8 mouse cellular contexts compared by ENCODE assay signal in the genomic region with DNA sequence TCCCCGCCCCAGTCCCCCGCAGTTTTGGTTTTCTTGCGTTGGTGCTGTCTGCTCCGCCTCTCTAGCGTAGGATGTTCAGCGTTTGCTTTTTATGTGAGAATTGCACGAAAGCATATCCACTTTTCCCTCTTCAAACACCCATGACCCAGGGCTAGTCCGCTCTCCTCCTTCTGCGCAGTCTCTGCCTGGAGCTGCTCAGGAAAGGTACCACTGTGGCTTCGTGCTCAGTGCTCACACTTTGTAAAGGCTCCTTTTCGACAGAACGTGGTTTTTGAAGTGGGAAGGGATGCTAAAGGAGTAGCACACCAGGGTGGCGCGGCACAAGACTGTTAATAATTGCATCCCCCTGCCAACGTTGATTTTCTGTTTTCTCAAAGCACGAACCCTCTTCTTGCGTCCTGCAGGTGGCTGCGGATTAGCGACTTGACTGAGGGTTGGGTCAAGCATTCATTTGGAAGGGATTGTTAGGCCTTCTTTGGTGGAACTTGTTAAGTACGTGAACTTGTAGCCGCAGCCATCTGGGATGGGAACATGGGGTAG. TPM values are rescaled to one million over a fixed set of nuclear protein-coding genes. Genes with fewer than 3 reads are reported as not detected.
DNase-seq lines count a peak whose midpoint lies in the region; ATAC-seq and TF ChIP-seq lines count a peak whose summit lies in the region.

No protein-coding gene starts in this region.

- no peak for DNase-seq in heart, postnatal 25 days (ENCODE audit: low spot score)
- DNase-seq in urinary bladder, postnatal 25 days (ENCODE audit: low spot score): no peak
- DNase-seq in urinary bladder, postnatal 4 days (ENCODE audit: low spot score in 2 of 2): no peak
- no peak for DNase-seq in lung, postnatal 10 days

- H3K4me3 ChIP-seq in heart, embryonic 16.5 days (ENCODE audit: low read length): peak overlapping the region; percentile 89
- H3K4me3 ChIP-seq in bone marrow macrophage, adult 2 months (ENCODE audit: insufficient read depth, low read length): peak overlapping the region; percentile 71
- peak overlapping the region; percentile 61 for H3K4me3 ChIP-seq in hindbrain, embryonic 13.5 days
- H3K4me3 ChIP-seq in midbrain, embryonic 13.5 days (replicated peaks): peak overlapping the region; percentile 61

- no peak; the same call in 1 of the 2 replicates for ATAC-seq in heart, embryonic 16.5 days (replicated peaks; ENCODE audit: extremely low read depth, insufficient read depth, low FRiP score)
- peak; percentile 83; the same call in 1 of the 2 replicates for ATAC-seq in hindbrain, embryonic 13.5 days (ENCODE audit: low FRiP score)
- peak; percentile 87 for ATAC-seq in midbrain, embryonic 13.5 days

- no peaks in the 10 kb centered on the region for H3K9me3 ChIP-seq in heart, embryonic 16.5 days (replicated peaks; ENCODE audit: control insufficient read depth, low read length)
- no peaks in the 10 kb centered on the region for H3K9me3 ChIP-seq in hindbrain, embryonic 13.5 days
- H3K9me3 ChIP-seq in midbrain, embryonic 13.5 days: no peaks in the 10 kb centered on the region

- WGBS in heart, embryonic 16.5 days: under 1% methylated on average over 21 of the region's 21 CpGs
- under 1% methylated on average over 21 of the region's 21 CpGs for WGBS in hindbrain, embryonic 13.5 days
- WGBS in midbrain, embryonic 13.5 days: under 1% methylated on average over 21 of the region's 21 CpGs

- TF ChIP-seq CTCF in bone marrow macrophage, adult 2 months (IDR thresholded peaks at IDR 0.05; ENCODE audit: low read depth, low read length): no peak

- peaks cover 12% of the 10 kb centered on the region for H3K36me3 ChIP-seq in heart, embryonic 16.5 days (ENCODE audit: control insufficient read depth, insufficient read depth)
- peaks cover 6% of the 10 kb centered on the region for H3K36me3 ChIP-seq in hindbrain, embryonic 13.5 days
- peaks cover 19% of the 10 kb centered on the region for H3K36me3 ChIP-seq in midbrain, embryonic 13.5 days

- TF ChIP-seq POLR2A in bone marrow macrophage, adult 2 months (IDR thresholded peaks at IDR 0.05; ENCODE audit: borderline replicate concordance, low read depth, low read length): no peak

- H3K4me2 ChIP-seq in heart, embryonic 16.5 days (ENCODE audit: low read depth, low read length): peak overlapping the region; percentile 82
- peak overlapping the region; percentile 76 for H3K4me2 ChIP-seq in hindbrain, embryonic 13.5 days
- peak overlapping the region; percentile 65 for H3K4me2 ChIP-seq in midbrain, embryonic 13.5 days (replicated peaks)

- H3K4me1 ChIP-seq in heart, embryonic 16.5 days (ENCODE audit: control insufficient read depth, insufficient read depth, low read length): peaks cover 19% of the 10 kb centered on the region
- peaks cover 18% of the 10 kb centered on the region for H3K4me1 ChIP-seq in bone marrow macrophage, adult 2 months (ENCODE audit: control insufficient read depth, insufficient read depth, low read length)
- peaks cover 23% of the 10 kb centered on the region for H3K4me1 ChIP-seq in hindbrain, embryonic 13.5 days (replicated peaks)
- peaks cover 22% of the 10 kb centered on the region for H3K4me1 ChIP-seq in midbrain, embryonic 13.5 days (replicated peaks)

- no peaks in the 10 kb centered on the region for H3K27me3 ChIP-seq in heart, embryonic 16.5 days (ENCODE audit: control insufficient read depth, insufficient read depth, low read length)
- no peaks in the 10 kb centered on the region for H3K27me3 ChIP-seq in hindbrain, embryonic 13.5 days
- H3K27me3 ChIP-seq in midbrain, embryonic 13.5 days: no peaks in the 10 kb centered on the region

- H3K9ac ChIP-seq in heart, embryonic 16.5 days (ENCODE audit: low read length): peak overlapping the region; percentile 90
- H3K9ac ChIP-seq in hindbrain, embryonic 13.5 days: peak overlapping the region; percentile 79
- H3K9ac ChIP-seq in midbrain, embryonic 13.5 days (replicated peaks): peak overlapping the region; percentile 66

- H3K27ac ChIP-seq in heart, embryonic 16.5 days (ENCODE audit: low read length): peak overlapping the region; percentile 100
- peak overlapping the region; percentile 74 for H3K27ac ChIP-seq in bone marrow macrophage, adult 2 months (ENCODE audit: insufficient read depth, low read depth, low read length)
- peak overlapping the region; percentile 96 for H3K27ac ChIP-seq in hindbrain, embryonic 13.5 days
- H3K27ac ChIP-seq in midbrain, embryonic 13.5 days: peak overlapping the region; percentile 97

- intact Hi-C loops in heart, postnatal 25 days (cut with DNase I): loop anchor here (5.0 kb wide), 1 partner anchor 64 kb away; no protein-coding TSS in a partner anchor

RNA-seq across cellular contexts. Expression of a gene that starts 0.3 kb away (rescaled TPM):
- polyA plus RNA-seq in heart, embryonic 16.5 days (2015; fragmentation: Nextera tagmentation; extraction: Ambion mirVana): 89.3 and 90.1 TPM in 2 replicates
- total RNA-seq in heart, postnatal 25 days (2021): 10 to 100 TPM; 62.1 to 67.4 TPM
- polyA plus RNA-seq in bone marrow macrophage, adult 2 months (2012; ENCODE audit: insufficient read depth, insufficient read length, missing spikeins): 33.2 and 44.1 TPM in 2 replicates
- polyA plus RNA-seq in hindbrain, embryonic 13.5 days (2015; fragmentation: Nextera tagmentation; extraction: Ambion mirVana): 127 and 134 TPM in 2 replicates
- 121 TPM in 2 replicates for polyA plus RNA-seq in midbrain, embryonic 13.5 days (2015; fragmentation: Nextera tagmentation; extraction: Ambion mirVana)

RNA-seq across cellular contexts. Expression of a gene that starts 0.7 kb away (rescaled TPM):
- polyA plus RNA-seq in heart, embryonic 16.5 days (2015; fragmentation: Nextera tagmentation; extraction: Ambion mirVana): 41.9 and 44.1 TPM in 2 replicates
- total RNA-seq in heart, postnatal 25 days (2021): 10 to 100 TPM; 20.5 to 23.1 TPM
- 26.5 and 29.3 TPM in 2 replicates for polyA plus RNA-seq in bone marrow macrophage, adult 2 months (2012; ENCODE audit: insufficient read depth, insufficient read length, missing spikeins)
- 47.1 and 47.5 TPM in 2 replicates for polyA plus RNA-seq in hindbrain, embryonic 13.5 days (2015; fragmentation: Nextera tagmentation; extraction: Ambion mirVana)
- 49.5 and 50.6 TPM in 2 replicates for polyA plus RNA-seq in midbrain, embryonic 13.5 days (2015; fragmentation: Nextera tagmentation; extraction: Ambion mirVana)

RNA-seq across cellular contexts. Expression of a gene that starts 51.6 kb away (rescaled TPM):
- polyA plus RNA-seq in heart, embryonic 16.5 days (2015; fragmentation: Nextera tagmentation; extraction: Ambion mirVana): 29.0 and 31.9 TPM in 2 replicates
- total RNA-seq in heart, postnatal 25 days (2021): 10 to 100 TPM; 41.8 to 77.1 TPM
- 3.4 and 3.5 TPM in 2 replicates for polyA plus RNA-seq in bone marrow macrophage, adult 2 months (2012; ENCODE audit: insufficient read depth, insufficient read length, missing spikeins)
- 64.8 and 69.6 TPM in 2 replicates for polyA plus RNA-seq in hindbrain, embryonic 13.5 days (2015; fragmentation: Nextera tagmentation; extraction: Ambion mirVana)
- polyA plus RNA-seq in midbrain, embryonic 13.5 days (2015; fragmentation: Nextera tagmentation; extraction: Ambion mirVana): 48.5 and 58.7 TPM in 2 replicates
